Mouse (Mus musculus): ENCODE results near the gene Usf3.

The Usf3 gene

GRCm38 (mm10) chr16:44242633-44243032, 69.6 kb downstream of the Usf3 start:
- peak; percentile 76 for DNase-seq

- DNase-seq, result no peak
These were observed 70.3 kb downstream of the Usf3 start for GRCm38 (mm10) chr16:44243323-44243722.

GRCm38 (mm10) chr16:44249985-44250384, 76.9 kb downstream of the Usf3 start:
- DNase-seq, result no peak

GRCm38 (mm10) chr16:44252735-44253134, 79.7 kb downstream of the Usf3 start:
- DNase-seq, result no peak

GRCm38 (mm10) chr16:44253797-44254634, 81.0 kb downstream of the Usf3 start:
- no peak for DNase-seq

- peak; percentile 91 for DNase-seq
These were observed 81.7 kb downstream of the Usf3 start for GRCm38 (mm10) chr16:44254698-44255097.

GRCm38 (mm10) chr16:44257476-44257875, 84.4 kb downstream of the Usf3 start:
- DNase-seq, result no peak

GRCm38 (mm10) chr16:44264916-44265315, 91.9 kb downstream of the Usf3 start:
- no peak for DNase-seq

- no peak for DNase-seq
These were observed 92.5 kb downstream of the Usf3 start for GRCm38 (mm10) chr16:44265562-44265961.

- DNase-seq, result no peak
These were observed 95.6 kb downstream of the Usf3 start for GRCm38 (mm10) chr16:44268541-44269215.

GRCm38 (mm10) chr16:44269578-44269977, 96.5 kb downstream of the Usf3 start:
- no peak for DNase-seq

GRCm38 (mm10) chr16:44270606-44271005, 97.6 kb downstream of the Usf3 start:
- no peak for DNase-seq

GRCm38 (mm10) chr16:44271371-44272038, 98.5 kb downstream of the Usf3 start:
- peak; percentile 53 for DNase-seq

Measured in cerebellum, adult 11 months (tissue).